Mouse (Mus musculus) C2C12 (cell line): ENCODE data around the gene Olfr615.

Source experiments
- CTCF ChIP-seq: IDR thresholded peaks from one replicate; pipeline ENCODE4 v1.5.1; 2011; ENCODE audit not compliant: control insufficient read depth, insufficient read depth, insufficient read length
- FOSL1 ChIP-seq: IDR thresholded peaks from one replicate; pipeline ENCODE4 v1.8.0; 2011; ENCODE audit warnings: mild to moderate bottlenecking, low read length; ENCODE audit not compliant: poor library complexity, insufficient read depth, severe bottlenecking
- MAX ChIP-seq: IDR thresholded peaks from one replicate; pipeline ENCODE4 v1.6.1; 2011; ENCODE audit warnings: mild to moderate bottlenecking, control low read depth
- MYOD1 ChIP-seq: IDR thresholded peaks from one replicate; pipeline ENCODE4 v1.6.1; 2011; ENCODE audit warnings: low read depth; ENCODE audit not compliant: control insufficient read depth, insufficient read length
- MYOG ChIP-seq: IDR thresholded peaks from one replicate; pipeline ENCODE4 v1.6.1; 2011; ENCODE audit not compliant: control insufficient read depth, insufficient read length; ENCODE audit errors: extremely low read depth
- USF1 ChIP-seq: IDR thresholded peaks from one replicate; pipeline ENCODE4 v1.6.1; 2011; ENCODE audit warnings: low read depth, mild to moderate bottlenecking, control low read depth, moderate library complexity

DNA sequence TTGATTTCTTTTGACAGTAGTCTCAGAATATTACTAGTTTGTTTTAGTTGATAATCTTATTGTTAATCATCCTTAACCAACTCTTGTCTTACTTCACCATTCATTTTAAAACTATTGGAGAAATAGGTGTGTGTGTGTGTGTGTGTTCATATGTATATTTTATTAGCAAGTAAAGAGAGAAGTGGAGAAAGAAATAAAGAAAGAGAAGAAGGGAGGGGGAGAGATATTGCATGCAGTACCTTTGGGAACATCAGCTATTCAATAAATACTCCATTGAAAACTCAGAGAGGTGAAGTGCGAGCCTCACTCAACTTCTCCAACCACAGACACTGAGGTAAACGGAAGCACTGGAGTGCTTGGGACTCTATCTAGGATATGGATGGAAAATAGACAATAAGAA lies at the start of gene Olfr615:
- TF ChIP-seq CTCF (no peak), FOSL1 (no peak), MAX (no peak), MYOD1 (no peak), USF1 (no peak), MYOG (no peak)
